Comparison of ENCODE assay signal across 8 mouse cellular contexts in the genomic region with DNA sequence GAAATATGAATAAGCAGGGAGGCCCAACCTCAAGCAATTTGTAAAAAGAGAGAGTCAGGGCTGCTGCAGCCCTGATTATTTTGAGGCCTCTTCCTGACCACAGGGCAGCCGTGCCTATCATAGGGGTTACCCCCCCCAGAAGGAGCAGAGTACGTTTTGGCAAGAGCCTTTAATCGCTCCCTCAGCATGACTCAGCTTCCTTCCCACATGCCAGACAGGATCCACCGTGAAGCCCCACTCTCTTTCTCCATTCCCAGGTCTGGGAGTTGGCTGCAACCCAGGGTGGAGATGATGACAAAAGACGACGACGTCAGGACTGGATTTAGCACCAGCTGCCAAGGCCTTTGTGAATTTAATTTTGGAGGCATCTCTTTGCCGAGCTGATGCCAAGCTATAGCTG.
DNase-seq lines count a peak whose midpoint lies in the region; ATAC-seq and TF ChIP-seq lines count a peak whose summit lies in the region.

No protein-coding gene starts in this region.

- no peak for TF ChIP-seq CTCF in cerebellum, adult 2 months (IDR thresholded peaks at IDR 0.05; ENCODE audit: borderline replicate concordance, insufficient read depth, low read depth, low read length)
- TF ChIP-seq CTCF in lung, postnatal 0 days (IDR thresholded peaks at IDR 0.05): no peak
- no peak for TF ChIP-seq CTCF in lung, adult 2 months (IDR thresholded peaks at IDR 0.05; ENCODE audit: insufficient read depth, low read length)

- H3K36me3 ChIP-seq in lung, postnatal 0 days (ENCODE audit: insufficient read depth, low read length): no peaks in the 10 kb centered on the region

- H3K9ac ChIP-seq in lung, postnatal 0 days (replicated peaks; ENCODE audit: low read depth): no peak overlapping the region

- WGBS in cerebellum, adult 2 months: 2% methylated on average over 8 of the region's 8 CpGs
- 26% methylated on average over 8 of the region's 8 CpGs for WGBS in lung, postnatal 0 days
- 18% methylated on average over 8 of the region's 8 CpGs for WGBS in lung, adult 2 months

- H3K27me3 ChIP-seq in cerebellum, adult 2 months (ENCODE audit: control insufficient read depth, insufficient read depth, low read length): no peaks in the 10 kb centered on the region
- H3K27me3 ChIP-seq in lung, postnatal 0 days (replicated peaks; ENCODE audit: insufficient read depth, low read length): no peaks in the 10 kb centered on the region

- H3K4me2 ChIP-seq in lung, postnatal 0 days (replicated peaks; ENCODE audit: low read depth, low read length): no peak overlapping the region

- ATAC-seq in lung, postnatal 0 days: no peak
- no peak for ATAC-seq in CD4-positive, CD25-positive, alpha-beta regulatory T cell, adult 4 months

- no peak overlapping the region for H3K4me3 ChIP-seq in cerebellum, adult 2 months (replicated peaks; ENCODE audit: insufficient read depth, low read depth, low read length)
- H3K4me3 ChIP-seq in lung, postnatal 0 days (ENCODE audit: low read depth, low read length): no peak overlapping the region
- no peak overlapping the region for H3K4me3 ChIP-seq in lung, adult 2 months (replicated peaks; ENCODE audit: extremely low read depth, low read depth, low read length)

- no peaks in the 10 kb centered on the region for H3K9me3 ChIP-seq in lung, postnatal 0 days (ENCODE audit: low read length)

- TF ChIP-seq EP300 in lung, postnatal 0 days (IDR thresholded peaks at IDR 0.05): no peak

- TF ChIP-seq POLR2A in cerebellum, adult 2 months (IDR thresholded peaks at IDR 0.05; ENCODE audit: borderline replicate concordance, insufficient read depth, low read length): no peak
- no peak for TF ChIP-seq POLR2A in lung, adult 2 months (IDR thresholded peaks at IDR 0.05; ENCODE audit: borderline replicate concordance, extremely low read depth, low read depth, low read length)

- peak; percentile 26 to 57 for DNase-seq in cerebellum, adult 2 months
- DNase-seq in cerebellum, adult 8-10 months: no peak
- DNase-seq in lung, postnatal 0 days (ENCODE audit: low spot score): peak; percentile 9
- no peak for DNase-seq in lung, adult 2 months
- DNase-seq in frontal cortex, postnatal 25 days (ENCODE audit: low spot score in 2 of 2): peak; percentile 20 to 41
- DNase-seq in left cerebral cortex, adult 11 months (ENCODE audit: low spot score): peak; percentile 39
- DNase-seq in spleen, adult 18-20 months: no peak

- H3K27ac ChIP-seq in cerebellum, adult 2 months (ENCODE audit: insufficient read depth, low read length): no peak overlapping the region
- H3K27ac ChIP-seq in lung, postnatal 0 days (ENCODE audit: low read length): no peak overlapping the region

- H3K4me1 ChIP-seq in cerebellum, adult 2 months (ENCODE audit: control insufficient read depth, insufficient read depth, low read length): no peaks in the 10 kb centered on the region
- no peaks in the 10 kb centered on the region for H3K4me1 ChIP-seq in lung, postnatal 0 days (ENCODE audit: insufficient read depth, low read depth, low read length)
- H3K4me1 ChIP-seq in lung, adult 2 months (ENCODE audit: control insufficient read depth, insufficient read depth, low read length): no peaks in the 10 kb centered on the region; the same call in 1 of the 2 replicates

Comparison
In these comparisons a context has a peak if more than half of its experiments do, and no peak if none do; other contexts are left out.
1. DNase-seq: peak in cerebellum, adult 2 months (2 of 2), lung, postnatal 0 days (single experiment), frontal cortex, postnatal 25 days (2 of 2) and left cerebral cortex, adult 11 months (single experiment); none in cerebellum, adult 8-10 months (single experiment), lung, adult 2 months (single experiment) and spleen, adult 18-20 months (0 of 2).